Mouse (Mus musculus) C2C12 (cell line): ENCODE results near the gene Rrm2. TPM values are rescaled to one million over a fixed set of nuclear protein-coding genes. Genes with fewer than 3 reads are reported as not detected.

ENCODE experiments used
- H3K27me3 ChIP-seq: one replicate; pipeline ENCODE4 v1.6.1; 2011; ENCODE audit not compliant: control insufficient read depth, insufficient read depth, insufficient read length
- H3K36me3 ChIP-seq: one replicate; pipeline ENCODE4 v1.6.1; 2011; ENCODE audit not compliant: control insufficient read depth, insufficient read depth
- H3K4me3 ChIP-seq: one replicate; pipeline ENCODE4 v1.5.1; 2011; ENCODE audit warnings: mild to moderate bottlenecking, control low read depth; ENCODE audit not compliant: poor library complexity, insufficient read depth, severe bottlenecking
- H3K79me2 ChIP-seq: one replicate; pipeline ENCODE4 v1.6.1; 2011; ENCODE audit not compliant: control insufficient read depth, insufficient read depth
- H3K79me3 ChIP-seq: one replicate; pipeline ENCODE4 v1.6.1; 2011; ENCODE audit warnings: low read depth, control low read depth
- H3ac ChIP-seq: one replicate; pipeline ENCODE3; 2011; ENCODE audit warnings: low read depth; ENCODE audit not compliant: control insufficient read depth, insufficient read length
- CEBPB ChIP-seq: IDR thresholded peaks from one replicate; pipeline ENCODE4 v1.6.1; 2011; ENCODE audit warnings: low read depth, mild to moderate bottlenecking, control low read depth, moderate library complexity
- CTCF ChIP-seq: IDR thresholded peaks from one replicate; pipeline ENCODE4 v1.5.1; 2011; ENCODE audit not compliant: control insufficient read depth, insufficient read depth, insufficient read length
- FOSL1 ChIP-seq: IDR thresholded peaks from one replicate; pipeline ENCODE4 v1.8.0; 2011; ENCODE audit warnings: mild to moderate bottlenecking, low read length; ENCODE audit not compliant: poor library complexity, insufficient read depth, severe bottlenecking
- MAX ChIP-seq: IDR thresholded peaks from one replicate; pipeline ENCODE4 v1.6.1; 2011; ENCODE audit warnings: mild to moderate bottlenecking, control low read depth
- MYOD1 ChIP-seq: IDR thresholded peaks from one replicate; pipeline ENCODE4 v1.6.1; 2011; ENCODE audit warnings: low read depth; ENCODE audit not compliant: control insufficient read depth, insufficient read length
- MYOG ChIP-seq: IDR thresholded peaks from one replicate; pipeline ENCODE4 v1.6.1; 2011; ENCODE audit not compliant: control insufficient read depth, insufficient read length; ENCODE audit errors: extremely low read depth
- USF1 ChIP-seq: IDR thresholded peaks from one replicate; pipeline ENCODE4 v1.6.1; 2011; ENCODE audit warnings: low read depth, mild to moderate bottlenecking, control low read depth, moderate library complexity
- polyA plus RNA-seq: library from polyadenylated mRNA; unstranded; fragments of >200 nt; fragmentation: generic; extraction: Trizol; gene quantifications from one replicate; pipeline ENCODE4 v1.2.1, GENCODE M21; 2012; ENCODE audit warnings: missing spikeins

The Rrm2 gene
- polyA plus RNA-seq, 1 experiment: 437 TPM

DNA sequence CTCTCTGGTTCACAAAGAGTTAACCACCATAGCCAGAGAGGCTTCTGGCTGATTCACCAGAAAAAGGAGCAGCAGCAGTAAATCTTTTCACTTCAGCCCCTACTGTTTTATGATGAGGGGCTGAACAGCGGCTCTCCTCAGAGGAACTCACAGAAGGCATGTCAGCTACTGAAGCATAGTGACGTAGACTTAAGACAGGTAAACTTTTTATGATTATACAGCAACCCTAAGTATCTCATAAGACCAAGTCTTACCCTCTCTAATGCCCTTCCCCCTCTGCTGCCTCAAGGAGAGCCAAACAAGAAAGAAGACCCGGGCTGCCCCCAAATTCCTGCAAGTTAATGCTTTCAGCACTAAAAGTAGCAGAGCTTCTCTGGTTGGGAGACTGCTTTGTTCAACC is 54.2 kb downstream of the Rrm2 start:
- no peaks in the 10 kb centered on the region for H3K27me3 ChIP-seq
- TF ChIP-seq USF1 (no peak), FOSL1 (no peak), CEBPB (no peak), MYOG (no peak), MAX (no peak), CTCF (no peak), MYOD1 (no peak)
- H3K79me3 ChIP-seq: no peaks in the 10 kb centered on the region
- H3ac ChIP-seq: no peak overlapping the region
- no peak overlapping the region for H3K4me3 ChIP-seq
- no peaks in the 10 kb centered on the region for H3K36me3 ChIP-seq
- H3K79me2 ChIP-seq: no peaks in the 10 kb centered on the region

Other genes with a start within 250 kb of the Rrm2 start
- 8.6 TPM for gene Taf1b, start 209.9 kb upstream of the Rrm2 start, polyA plus RNA-seq
- 0.20 TPM for gene Grhl1, start 136.0 kb upstream of the Rrm2 start, polyA plus RNA-seq
- 3.9 TPM for gene Klf11, start 57.0 kb upstream of the Rrm2 start, polyA plus RNA-seq
- gene Cys1, start 26.4 kb upstream of the Rrm2 start, polyA plus RNA-seq: 0.36 TPM
- 3.7 TPM for gene Mboat2, start 122.6 kb downstream of the Rrm2 start, polyA plus RNA-seq